Mouse (Mus musculus) MEL (cell line): ENCODE measurements at regions not wholly inside any gene's neighbourhood (a gene's known extent, or its start where the extent isn't known, plus 50 kb on each side); places are given as distances from the start of the nearest gene placed in this dataset.

Experiments
- DNase-seq: peaks from one replicate; pipeline ENCODE4 v3.0.0; 2011; ENCODE audit warnings: low read depth, low spot score
- H3K27ac ChIP-seq: 2 replicates; pipeline ENCODE4 v1.5.1; 2012; ENCODE audit warnings: low read depth, mild to moderate bottlenecking, control low read depth, low read length, moderate library complexity; ENCODE audit not compliant: control insufficient read depth
- H3K27me3 ChIP-seq, 2 experiments: fragments of 150-350 bp in 1 of 2; sonication (generic) in 1 of 2; 2 replicates each; pipeline ENCODE4 v1.6.1; 2012; ENCODE audit warnings: low read length in 2 of 2, mild to moderate bottlenecking in 2 of 2, improper control_type of control experiment in 1 of 2, moderate library complexity in 1 of 2; ENCODE audit not compliant: insufficient read depth in 2 of 2, control insufficient read depth in 1 of 2
- H3K36me3 ChIP-seq, 2 experiments: 2 replicates each; pipeline ENCODE4 v1.6.1; 2012 to 2014; ENCODE audit warnings: low read length in 2 of 2, improper control_type of control experiment in 1 of 2, inconsistent platforms in 1 of 2, mild to moderate bottlenecking in 1 of 2; ENCODE audit not compliant: insufficient read depth in 2 of 2, control insufficient read depth in 1 of 2
- H3K4me1 ChIP-seq, 2 experiments: fragments of 150-350 bp in 1 of 2; sonication (generic) in 1 of 2; 2 replicates each; pipeline ENCODE4 v1.6.1; 2012; ENCODE audit warnings: low read length in 2 of 2, improper control_type of control experiment in 1 of 2, mild to moderate bottlenecking in 1 of 2; ENCODE audit not compliant: insufficient read depth in 2 of 2, control insufficient read depth in 1 of 2
- H3K4me3 ChIP-seq, 2 experiments: fragments of 150-350 bp in 1 of 2; sonication (generic) in 1 of 2; 2 replicates each; pipeline ENCODE4 v1.5.1; 2012; ENCODE audit warnings: low read depth in 2 of 2, low read length in 2 of 2, mild to moderate bottlenecking in 2 of 2, moderate library complexity in 2 of 2, control low read depth in 1 of 2, improper control_type of control experiment in 1 of 2; ENCODE audit not compliant: control insufficient read depth in 1 of 2, insufficient read depth in 1 of 2
- H3K79me2 ChIP-seq: 2 replicates; pipeline ENCODE4 v1.6.1; 2012; ENCODE audit warnings: mild to moderate bottlenecking, low read length, moderate library complexity; ENCODE audit not compliant: control insufficient read depth, poor library complexity, insufficient read depth
- H3K9ac ChIP-seq: 2 replicates; pipeline ENCODE4 v1.6.1; 2012; ENCODE audit warnings: low read depth, mild to moderate bottlenecking, control low read depth, low read length, moderate library complexity; ENCODE audit not compliant: control insufficient read depth, poor library complexity, severe bottlenecking
- H3K9me3 ChIP-seq: fragments of 150-350 bp; sonication (generic); replicated peaks from 2 replicates; pipeline ENCODE4 v1.6.1; 2012; ENCODE audit warnings: mild to moderate bottlenecking, low read length, improper control_type of control experiment, moderate library complexity; ENCODE audit not compliant: insufficient read depth
- BHLHE40 ChIP-seq: IDR thresholded peaks from 2 replicates; pipeline ENCODE4 v1.6.1; 2012; ENCODE audit warnings: low read depth, mild to moderate bottlenecking, inconsistent platforms, low read length, improper control_type of control experiment, borderline replicate concordance
- CHD1 ChIP-seq: IDR thresholded peaks from 2 replicates; pipeline ENCODE4 v1.6.1; 2012; ENCODE audit warnings: low read depth, mild to moderate bottlenecking, inconsistent platforms, low read length, improper control_type of control experiment
- CHD2 ChIP-seq: IDR thresholded peaks from 2 replicates; pipeline ENCODE4 v1.6.1; 2011; ENCODE audit warnings: low read length, improper control_type of control experiment
- CTCF ChIP-seq, 3 experiments: IDR thresholded peaks in 2 of 3; conservative IDR thresholded peaks in 1 of 3; 2 replicates each; pipeline ENCODE4 v1.5.1; 2011 to 2012; ENCODE audit warnings: low read length in 3 of 3, low read depth in 2 of 3, mild to moderate bottlenecking in 2 of 3, improper control_type of control experiment in 1 of 3, inconsistent platforms in 1 of 3, mixed read lengths in 1 of 3, moderate library complexity in 1 of 3; ENCODE audit not compliant: control insufficient read depth in 1 of 3, insufficient read depth in 1 of 3, poor library complexity in 1 of 3, severe bottlenecking in 1 of 3
- E2F4 ChIP-seq: IDR thresholded peaks from 2 replicates; pipeline ENCODE4 v1.6.1; 2011; ENCODE audit warnings: low read depth, low read length, improper control_type of control experiment, borderline replicate concordance
- ELF1 ChIP-seq: IDR thresholded peaks from 2 replicates; pipeline ENCODE4 v1.6.1; 2014; ENCODE audit warnings: low read depth, mild to moderate bottlenecking, inconsistent platforms, low read length, improper control_type of control experiment, moderate library complexity
- EP300 ChIP-seq, 2 experiments: IDR thresholded peaks; 2 replicates each; pipeline ENCODE4 v1.6.1; 2011; ENCODE audit warnings: improper control_type of control experiment in 2 of 2, low read length in 2 of 2, low read depth in 1 of 2, mild to moderate bottlenecking in 1 of 2
- ETS1 ChIP-seq: IDR thresholded peaks from 2 replicates; pipeline ENCODE4 v1.6.1; 2012; ENCODE audit warnings: low read depth, mild to moderate bottlenecking, inconsistent platforms, low read length, improper control_type of control experiment, moderate library complexity
- HCFC1 ChIP-seq: IDR thresholded peaks from 2 replicates; pipeline ENCODE4 v1.6.1; 2012; ENCODE audit warnings: low read depth, mild to moderate bottlenecking, inconsistent platforms, low read length, improper control_type of control experiment, moderate library complexity
- JUND ChIP-seq: IDR thresholded peaks from 2 replicates; pipeline ENCODE4 v1.6.1; 2011; ENCODE audit warnings: low read depth, mild to moderate bottlenecking, improper control_type of control experiment, low read length
- MAFK ChIP-seq: IDR thresholded peaks from 2 replicates; pipeline ENCODE4 v1.6.1; 2011; ENCODE audit warnings: low read depth, mild to moderate bottlenecking, low read length, improper control_type of control experiment, borderline replicate concordance
- MEF2A ChIP-seq: IDR thresholded peaks from 2 replicates; pipeline ENCODE4 v1.6.1; 2014; ENCODE audit warnings: low read depth, mild to moderate bottlenecking, inconsistent platforms, low read length, improper control_type of control experiment; ENCODE audit not compliant: poor library complexity, insufficient replicate concordance, severe bottlenecking; ENCODE audit errors: extremely low read depth
- MXI1 ChIP-seq: IDR thresholded peaks from 2 replicates; pipeline ENCODE4 v1.6.1; 2011; ENCODE audit warnings: mild to moderate bottlenecking, low read depth, low read length, improper control_type of control experiment
- MYB ChIP-seq: IDR thresholded peaks from 2 replicates; pipeline ENCODE4 v1.6.1; 2011; ENCODE audit warnings: mild to moderate bottlenecking, low read depth, low read length, improper control_type of control experiment
- MYC ChIP-seq: IDR thresholded peaks from 2 replicates; pipeline ENCODE4 v1.6.1; 2011; ENCODE audit warnings: low read depth, mild to moderate bottlenecking, low read length, improper control_type of control experiment, moderate library complexity
- NELFE ChIP-seq: IDR thresholded peaks from 2 replicates; pipeline ENCODE4 v1.6.1; 2011; ENCODE audit warnings: low read depth, low read length, improper control_type of control experiment
- POLR2AphosphoS2 ChIP-seq: IDR thresholded peaks from 2 replicates; pipeline ENCODE4 v1.6.1; 2011; ENCODE audit warnings: low read length, improper control_type of control experiment
- POLR2AphosphoS5 ChIP-seq: IDR thresholded peaks from 2 replicates; pipeline ENCODE4 v1.6.1; 2012; ENCODE audit warnings: low read depth, borderline replicate concordance, mild to moderate bottlenecking, inconsistent platforms, low read length, moderate library complexity, mixed read lengths
- RAD21 ChIP-seq: IDR thresholded peaks from 2 replicates; pipeline ENCODE4 v1.6.1; 2011; ENCODE audit warnings: mild to moderate bottlenecking, low read depth, low read length, improper control_type of control experiment
- RCOR1 ChIP-seq: IDR thresholded peaks from 2 replicates; pipeline ENCODE4 v1.6.1; 2012; ENCODE audit warnings: low read depth, mild to moderate bottlenecking, inconsistent platforms, low read length, improper control_type of control experiment
- SMC3 ChIP-seq: IDR thresholded peaks from 2 replicates; pipeline ENCODE4 v1.6.1; 2011; ENCODE audit warnings: low read depth, low read length, improper control_type of control experiment
- TBP ChIP-seq: IDR thresholded peaks from 2 replicates; pipeline ENCODE4 v1.8.0; 2011; ENCODE audit warnings: low read depth, low read length, improper control_type of control experiment
- TCF12 ChIP-seq: IDR thresholded peaks from 2 replicates; pipeline ENCODE4 v1.6.1; 2014; ENCODE audit warnings: low read depth, mild to moderate bottlenecking, inconsistent platforms, low read length, improper control_type of control experiment, moderate library complexity
- USF1 ChIP-seq: IDR thresholded peaks from 2 replicates; pipeline ENCODE4 v1.6.1; 2014; ENCODE audit warnings: low read depth, mild to moderate bottlenecking, inconsistent platforms, low read length, improper control_type of control experiment, moderate library complexity
- USF2 ChIP-seq, 2 experiments: IDR thresholded peaks; 2 replicates each; pipeline ENCODE4 v1.6.1; 2011 to 2012; ENCODE audit warnings: improper control_type of control experiment in 2 of 2, low read length in 2 of 2, borderline replicate concordance in 1 of 2, inconsistent platforms in 1 of 2, low read depth in 1 of 2, mild to moderate bottlenecking in 1 of 2; ENCODE audit not compliant: insufficient read depth in 1 of 2
- ZC3H11A ChIP-seq: IDR thresholded peaks from 2 replicates; pipeline ENCODE4 v1.6.1; 2012; ENCODE audit warnings: low read depth, mild to moderate bottlenecking, inconsistent platforms, low read length, improper control_type of control experiment
- ZKSCAN1 ChIP-seq: IDR thresholded peaks from 2 replicates; pipeline ENCODE4 v1.6.1; 2012; ENCODE audit warnings: low read depth, mild to moderate bottlenecking, inconsistent platforms, low read length, improper control_type of control experiment, moderate library complexity

DNA sequence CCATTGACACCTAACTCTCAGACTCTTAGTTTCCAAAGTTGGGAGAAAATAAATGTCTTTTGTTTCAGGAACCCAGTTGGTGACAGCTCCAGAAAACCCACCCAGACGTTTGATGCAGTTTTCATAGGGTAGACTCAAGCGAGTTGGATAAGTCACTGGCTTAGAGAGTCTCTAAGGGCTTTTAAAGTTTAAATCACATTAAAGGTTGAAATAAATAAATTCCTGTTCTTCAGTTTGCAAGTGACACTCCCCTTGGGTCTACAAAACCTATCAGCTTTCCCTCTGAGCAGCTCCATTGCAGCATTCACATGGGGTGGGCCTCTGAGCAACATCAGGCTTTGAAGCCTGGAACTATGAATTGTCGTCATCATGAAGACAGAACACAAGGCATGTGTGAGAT lies 69.9 kb upstream of the Gdf10 start:
- Histone ChIP-seq H3K36me3 (no peaks in the 10 kb centered on the region), H3K4me3 (no peak overlapping the region), H3K79me2 (no peaks in the 10 kb centered on the region), H3K4me1 (no peaks in the 10 kb centered on the region), H3K9me3 (no peaks in the 10 kb centered on the region), H3K27ac (no peak overlapping the region), H3K27me3 (no peaks in the 10 kb centered on the region), H3K9ac (no peak overlapping the region)
- TF ChIP-seq ELF1 (no peak), MXI1 (no peak), RCOR1 (no peak), POLR2AphosphoS5 (no peak), MYC (no peak), HCFC1 (no peak), USF1 (no peak), EP300 (IDR thresholded peaks at IDR 0.05; ENCODE audit: low read depth in 1 of 2, low read length in 2 of 2) (no peak), MYB (no peak), SMC3 (no peak), E2F4 (no peak)
- no peak for DNase-seq

DNA sequence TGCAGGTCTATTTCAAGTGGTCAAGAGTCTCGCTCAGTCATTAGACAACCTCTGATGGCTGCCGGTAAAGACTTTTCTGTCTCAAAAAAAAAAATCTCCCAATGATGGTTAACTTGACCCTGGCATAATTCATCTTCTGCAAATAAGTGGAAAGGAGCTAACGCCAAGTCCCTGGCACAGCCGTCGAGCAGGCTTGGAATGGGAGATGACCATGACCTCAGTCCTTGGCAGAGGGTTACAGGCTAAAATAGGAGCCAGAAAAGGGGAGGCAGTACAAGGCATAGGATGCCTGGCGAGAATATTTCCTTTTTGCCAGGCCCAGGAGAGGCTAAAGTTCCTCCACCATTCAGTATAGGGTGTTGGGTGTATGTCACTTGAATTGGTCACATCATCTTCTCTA lies 69.2 kb upstream of the Gdf10 start:
- DNase-seq, result no peak
- Histone ChIP-seq H3K79me2 (no peaks in the 10 kb centered on the region), H3K9ac (no peak overlapping the region), H3K27me3 (no peaks in the 10 kb centered on the region), H3K9me3 (no peaks in the 10 kb centered on the region), H3K36me3 (no peaks in the 10 kb centered on the region), H3K4me3 (no peak overlapping the region), H3K4me1 (no peaks in the 10 kb centered on the region), H3K27ac (no peak overlapping the region)
- TF ChIP-seq TBP (no peak), NELFE (no peak), RAD21 (no peak), MEF2A (no peak), CHD2 (no peak), POLR2AphosphoS5 (no peak), JUND (no peak), CHD1 (no peak), MYC (no peak), POLR2AphosphoS2 (no peak), ZC3H11A (no peak), USF2 (IDR thresholded peaks at IDR 0.05; ENCODE audit: borderline replicate concordance in 1 of 2, insufficient read depth in 1 of 2, low read depth in 1 of 2, low read length in 2 of 2) (no peak), TCF12 (no peak), ETS1 (no peak), MXI1 (no peak), CTCF (IDR thresholded peaks at IDR 0.05 in 2 of 3, conservative IDR thresholded peaks at IDR 0.05 in 1 of 3; ENCODE audit: control insufficient read depth in 1 of 3, insufficient read depth in 1 of 3, low read depth in 2 of 3, low read length in 3 of 3, poor library complexity in 1 of 3, severe bottlenecking in 1 of 3) (no peak), ZKSCAN1 (no peak), BHLHE40 (no peak), MAFK (no peak), E2F4 (no peak)
